Mouse (Mus musculus) cortical plate, adult 2 months (tissue): ENCODE measurements around the gene Col19a1.

Source experiments
- CTCF ChIP-seq: fragments of 200-500 bp; IDR thresholded peaks from 2 replicates; pipeline ENCODE4 v1.5.1; 2011; ENCODE audit warnings: mild to moderate bottlenecking, control low read depth, low read length; ENCODE audit not compliant: insufficient read depth; ENCODE audit errors: extremely low read depth
- POLR2A ChIP-seq: fragments of 200-500 bp; IDR thresholded peaks from 2 replicates; pipeline ENCODE4 v1.6.1; 2011; ENCODE audit warnings: mild to moderate bottlenecking, low read length, control low read depth; ENCODE audit not compliant: insufficient read depth; ENCODE audit errors: extremely low read depth

DNA sequence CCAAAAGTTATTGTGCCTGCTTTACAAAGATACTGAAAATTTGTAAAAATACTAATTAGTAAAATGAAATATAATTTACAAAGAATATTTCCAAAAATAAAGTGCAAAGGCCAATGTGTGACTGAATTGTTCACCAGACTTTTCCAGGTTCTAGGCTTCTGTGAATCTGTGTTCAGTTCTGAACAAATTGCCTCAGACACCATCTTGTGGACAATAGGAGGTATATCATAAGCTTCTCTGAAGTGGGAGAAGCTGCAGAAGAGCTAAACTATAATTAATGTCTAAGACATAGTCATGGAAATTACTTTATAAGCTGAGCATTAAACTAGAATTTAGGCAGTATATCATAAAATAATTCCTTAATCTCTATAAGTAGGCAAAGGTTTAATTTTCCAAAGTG, 326.1 kb downstream of the Col19a1 start:
- TF ChIP-seq POLR2A, result no peak
- no peak for TF ChIP-seq CTCF
